Mouse (Mus musculus) stomach, embryonic 16.5 days (tissue): ENCODE results near the gene Wdr73. TPM values are rescaled to one million over a fixed set of nuclear protein-coding genes. Genes with fewer than 3 reads are reported as not detected.

Experiments
- ATAC-seq: fragments of 200-750 bp; cut with Nextera tagmentation; 2 replicates; pipeline ENCODE4 v1.8.0; 2017; ENCODE audit warnings: moderate number of reproducible peaks, moderate TSS enrichment; ENCODE audit not compliant: insufficient read depth, low FRiP score
- H3K27ac ChIP-seq: fragments of 300-500 bp; sonication (generic); 2 replicates; pipeline ENCODE4 v1.5.1; 2014; ENCODE audit warnings: low read length
- H3K27me3 ChIP-seq: fragments of 300-500 bp; sonication (generic); 2 replicates; pipeline ENCODE4 v1.6.1; 2014; ENCODE audit warnings: low read length, control low read depth, mixed read lengths; ENCODE audit not compliant: control insufficient read depth, insufficient read depth
- H3K36me3 ChIP-seq: fragments of 300-500 bp; sonication (generic); 2 replicates; pipeline ENCODE4 v1.6.1; 2014; ENCODE audit warnings: low read length; ENCODE audit not compliant: control insufficient read depth, insufficient read depth
- H3K4me1 ChIP-seq: fragments of 300-500 bp; sonication (generic); 2 replicates; pipeline ENCODE4 v1.6.1; 2014; ENCODE audit warnings: low read length, control low read depth, mixed read lengths; ENCODE audit not compliant: control insufficient read depth, insufficient read depth
- H3K4me2 ChIP-seq: fragments of 300-500 bp; sonication (generic); 2 replicates; pipeline ENCODE4 v1.6.1; 2014; ENCODE audit warnings: low read depth, low read length, mixed read lengths
- H3K4me3 ChIP-seq: fragments of 300-500 bp; sonication (generic); replicated peaks from 2 replicates; pipeline ENCODE4 v1.5.1; 2014; ENCODE audit warnings: mild to moderate bottlenecking, low read length
- H3K9ac ChIP-seq: fragments of 300-500 bp; sonication (generic); 2 replicates; pipeline ENCODE4 v1.6.1; 2014; ENCODE audit warnings: low read length
- H3K9me3 ChIP-seq: fragments of 300-500 bp; sonication (generic); replicated peaks from 2 replicates; pipeline ENCODE4 v1.6.1; 2016; ENCODE audit warnings: low read length, control low read depth; ENCODE audit not compliant: control insufficient read depth
- WGBS: fragments of 180-500 bp; shearing (Covaris S2); extraction: QIAGEN DNeasy Blood & Tissue Kit; methylation state at CpG from one replicate; pipeline ENCODE4 v1.1.7; 2014; 5-methylcytosine and 5-hydroxymethylcytosine counted together
- polyA plus RNA-seq: library from polyadenylated mRNA; unstranded; fragments of >200 nt; fragmentation: Nextera tagmentation; extraction: Ambion mirVana; gene quantifications from 2 replicates; pipeline ENCODE4 v1.2.1, GENCODE M21; 2015

The Wdr73 gene
- polyA plus RNA-seq, 1 experiment from 2014 or later, result 25.2 TPM

- H3K9ac ChIP-seq, result no peak overlapping the region
- no peaks in the 10 kb centered on the region for H3K27me3 ChIP-seq
- 84% methylated on average over 2 of the region's 2 CpGs for WGBS
- no peaks in the 10 kb centered on the region for H3K9me3 ChIP-seq
- no peak overlapping the region for H3K4me3 ChIP-seq
- no peak overlapping the region for H3K27ac ChIP-seq
- H3K36me3 ChIP-seq, result no peaks in the 10 kb centered on the region; the same call in 1 of the 2 replicates
- no peaks in the 10 kb centered on the region for H3K4me1 ChIP-seq
- no peak overlapping the region for H3K4me2 ChIP-seq
- ATAC-seq, result no peak
Observed at GRCm38 (mm10) chr7:80923165-80923564, 22.1 kb upstream of the Wdr73 start.

- Histone ChIP-seq H3K4me1 (no peaks in the 10 kb centered on the region), H3K4me3 (no peak overlapping the region), H3K27ac (0 out of 2 replicates have a peak overlapping the region, but pooled peaks have one; percentile 2), H3K4me2 (no peak overlapping the region), H3K36me3 (no peaks in the 10 kb centered on the region), H3K27me3 (no peaks in the 10 kb centered on the region), H3K9ac (no peak overlapping the region), H3K9me3 (no peaks in the 10 kb centered on the region)
- 60% methylated on average over 5 of the region's 5 CpGs for WGBS
- no peak for ATAC-seq
Observed at GRCm38 (mm10) chr7:80919647-80920008, 18.6 kb upstream of the Wdr73 start.

- H3K4me2 ChIP-seq, result no peak overlapping the region
- no peaks in the 10 kb centered on the region for H3K27me3 ChIP-seq
- H3K27ac ChIP-seq, result 0 out of 2 replicates have a peak overlapping the region, but pooled peaks have one; percentile 2
Observed at GRCm38 (mm10) chr7:80918982-80919646, 18.0 kb upstream of the Wdr73 start.

GRCm38 (mm10) chr7:80917916-80918465 is 16.9 kb upstream of the Wdr73 start:
- Histone ChIP-seq H3K9ac (no peak overlapping the region), H3K4me3 (no peak overlapping the region), H3K27ac (no peak overlapping the region), H3K4me1 (no peaks in the 10 kb centered on the region), H3K27me3 (no peaks in the 10 kb centered on the region), H3K36me3 (no peaks in the 10 kb centered on the region), H3K9me3 (no peaks in the 10 kb centered on the region), H3K4me2 (no peak overlapping the region)
- WGBS, result 88% methylated on average over 4 of the region's 4 CpGs
- no peak for ATAC-seq

More at GRCm38 (mm10) chr7:80918982-80919646, 18.0 kb upstream of the Wdr73 start:
- Histone ChIP-seq H3K36me3 (no peaks in the 10 kb centered on the region), H3K4me1 (no peaks in the 10 kb centered on the region), H3K4me3 (no peak overlapping the region), H3K9ac (no peak overlapping the region), H3K9me3 (no peaks in the 10 kb centered on the region)
- no peak for ATAC-seq
- 67% methylated on average over 8 of the region's 8 CpGs for WGBS

- no peak for ATAC-seq
- Histone ChIP-seq H3K9me3 (no peaks in the 10 kb centered on the region), H3K27ac (no peak overlapping the region), H3K4me2 (no peak overlapping the region), H3K9ac (no peak overlapping the region), H3K36me3 (0 out of 2 replicates have a peak, but pooled peaks cover 4% of the 10 kb centered on the region), H3K27me3 (no peaks in the 10 kb centered on the region), H3K4me1 (no peaks in the 10 kb centered on the region), H3K4me3 (no peak overlapping the region)
- 76% methylated on average over 8 of the region's 8 CpGs for WGBS
Observed at GRCm38 (mm10) chr7:80912496-80912895, 11.4 kb upstream of the Wdr73 start.

GRCm38 (mm10) chr7:80911053-80911452 is 10.0 kb upstream of the Wdr73 start:
- Histone ChIP-seq H3K9me3 (no peaks in the 10 kb centered on the region), H3K27ac (no peak overlapping the region), H3K4me1 (no peaks in the 10 kb centered on the region), H3K4me2 (no peak overlapping the region), H3K36me3 (0 out of 2 replicates have a peak, but pooled peaks cover 4% of the 10 kb centered on the region), H3K27me3 (no peaks in the 10 kb centered on the region), H3K9ac (no peak overlapping the region), H3K4me3 (no peak overlapping the region)
- ATAC-seq, result 0 out of 2 replicates have a peak, but pooled peaks have one; percentile 53
- WGBS, result 73% methylated on average over 7 of the region's 7 CpGs

- H3K4me1 ChIP-seq, result peaks cover 10% of the 10 kb centered on the region
- peak; percentile 57; the same call in 1 of the 2 replicates for ATAC-seq
- no peaks in the 10 kb centered on the region for H3K27me3 ChIP-seq
- peak within 1 kb of the TSS; percentile 92 for H3K4me2 ChIP-seq
- 2% methylated on average over 19 of the region's 19 CpGs for WGBS
- H3K9me3 ChIP-seq, result no peaks in the 10 kb centered on the region
- peak within 1 kb of the TSS; percentile 76 for H3K9ac ChIP-seq
- no peak within 1 kb of the TSS for H3K27ac ChIP-seq
- peak within 1 kb of the TSS; percentile 52 for H3K4me3 ChIP-seq
- H3K36me3 ChIP-seq, result 0 out of 2 replicates have a peak, but pooled peaks cover 4% of the 10 kb centered on the region
Observed at GRCm38 (mm10) chr7:80904921-80905515, 3.9 kb upstream of the Wdr73 start, which contains the start of gene Nmb. Gene Nmb (minus strand): TSS chr7:80905076.

- H3K9ac ChIP-seq, result no peak overlapping the region
- H3K4me1 ChIP-seq, result peaks cover 10% of the 10 kb centered on the region
- H3K27me3 ChIP-seq, result no peaks in the 10 kb centered on the region
- no peak overlapping the region for H3K4me3 ChIP-seq
- H3K36me3 ChIP-seq, result 0 out of 2 replicates have a peak, but pooled peaks cover 1% of the 10 kb centered on the region
- WGBS, result 89% methylated on average over 11 of the region's 11 CpGs
- no peak overlapping the region for H3K4me2 ChIP-seq
- no peak for ATAC-seq
- H3K27ac ChIP-seq, result no peak overlapping the region
- H3K9me3 ChIP-seq, result no peaks in the 10 kb centered on the region
Observed at GRCm38 (mm10) chr7:80903625-80904422, 2.8 kb upstream of the Wdr73 start.
